Mouse (Mus musculus) T-cell, adult 2 months (primary cell): Measurements from ENCODE around the gene Ptpn11.

Experiments
- DNase-seq: peaks from one replicate; pipeline ENCODE4 v3.0.0; 2022; ENCODE audit warnings: low spot score

The Ptpn11 gene

DNA sequence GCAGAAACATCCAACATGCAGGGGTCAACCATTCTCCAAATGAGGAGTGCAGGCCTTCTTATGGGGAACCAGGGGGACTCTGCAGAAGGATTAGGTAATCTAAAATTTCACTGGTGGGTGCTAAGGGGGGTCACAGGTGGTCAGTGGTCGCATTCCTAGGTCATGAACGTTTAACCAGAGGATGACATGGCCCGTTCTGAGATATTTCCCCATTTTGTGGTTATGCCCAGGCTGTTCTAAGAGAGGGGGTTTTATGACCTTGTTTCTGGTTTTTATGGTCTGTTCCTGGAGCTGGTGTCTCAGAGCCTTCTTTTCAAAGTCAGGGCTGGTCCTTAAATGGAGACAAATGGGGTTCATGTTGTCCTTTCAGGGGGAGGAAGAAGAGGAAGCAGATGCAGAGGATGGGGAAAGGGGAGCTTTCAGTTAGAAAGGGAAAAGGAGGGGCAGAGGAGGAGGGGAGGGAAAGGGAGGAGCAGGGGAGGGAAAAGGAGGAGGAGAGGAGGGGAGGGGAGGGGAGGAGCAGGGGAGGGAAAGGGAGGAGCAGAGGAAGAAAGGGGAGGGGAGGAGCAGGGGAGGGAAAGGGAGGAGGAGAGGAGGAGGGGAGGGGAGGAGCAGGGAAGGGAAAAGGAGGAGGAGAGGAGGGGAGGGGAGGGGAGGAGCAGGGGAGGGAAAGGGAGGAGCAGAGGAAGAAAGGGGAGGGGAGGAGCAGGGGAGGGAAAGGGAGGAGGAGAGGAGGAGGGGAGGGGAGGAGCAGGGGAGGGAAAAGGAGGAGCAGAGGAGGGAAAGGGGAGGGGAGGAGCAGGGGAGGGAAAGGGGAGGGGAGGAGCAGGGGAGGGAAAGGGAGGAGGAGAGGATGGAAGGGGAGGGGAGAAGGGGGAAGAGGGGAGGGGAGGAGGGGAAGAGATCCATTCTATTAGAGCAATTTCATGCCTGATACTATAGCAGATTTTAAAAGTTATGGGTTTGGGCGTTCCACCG, 66.7 kb downstream of the Ptpn11 start:
- no peak for DNase-seq

- DNase-seq: no peak
Measured at GRCm38 (mm10) chr5:121123399-121123798, 67.8 kb downstream of the Ptpn11 start.

- DNase-seq: no peak
Measured at GRCm38 (mm10) chr5:121122577-121122976, 68.6 kb downstream of the Ptpn11 start.

- no peak for DNase-seq
Measured at GRCm38 (mm10) chr5:121122036-121122435, 69.2 kb downstream of the Ptpn11 start.

DNA sequence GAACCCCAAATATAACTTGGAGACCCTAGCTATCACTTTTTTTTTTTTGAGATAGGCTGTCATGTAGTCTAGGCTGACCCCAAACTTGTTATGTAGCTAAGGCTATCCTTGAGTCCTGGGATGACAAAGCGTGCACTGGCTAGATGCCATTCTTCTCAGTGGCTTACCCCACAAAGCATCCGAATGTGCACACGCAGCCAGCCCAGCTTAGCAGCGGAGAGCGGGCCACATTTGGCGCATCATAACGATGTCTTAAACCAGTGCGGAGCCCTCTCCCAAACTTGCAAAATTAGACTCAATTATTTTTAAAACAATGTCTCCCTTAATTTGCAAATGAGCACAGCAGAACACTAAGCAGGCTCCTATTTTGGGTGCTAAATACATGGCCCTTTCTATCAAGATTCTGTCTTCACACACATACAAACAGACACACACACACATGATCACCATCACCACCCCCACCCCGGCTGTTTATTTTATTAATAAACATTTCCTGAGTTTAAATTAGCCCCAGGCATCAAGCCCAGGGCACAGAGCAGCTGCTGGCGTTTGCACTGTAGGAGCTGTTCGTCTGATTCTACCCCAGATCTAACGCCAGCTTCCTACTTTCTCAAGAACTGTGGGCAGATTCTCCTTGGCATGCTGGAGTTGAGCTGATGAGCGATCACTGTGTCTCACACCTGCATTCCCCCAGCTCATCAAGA, 71.7 kb downstream of the Ptpn11 start:
- no peak for DNase-seq

DNA sequence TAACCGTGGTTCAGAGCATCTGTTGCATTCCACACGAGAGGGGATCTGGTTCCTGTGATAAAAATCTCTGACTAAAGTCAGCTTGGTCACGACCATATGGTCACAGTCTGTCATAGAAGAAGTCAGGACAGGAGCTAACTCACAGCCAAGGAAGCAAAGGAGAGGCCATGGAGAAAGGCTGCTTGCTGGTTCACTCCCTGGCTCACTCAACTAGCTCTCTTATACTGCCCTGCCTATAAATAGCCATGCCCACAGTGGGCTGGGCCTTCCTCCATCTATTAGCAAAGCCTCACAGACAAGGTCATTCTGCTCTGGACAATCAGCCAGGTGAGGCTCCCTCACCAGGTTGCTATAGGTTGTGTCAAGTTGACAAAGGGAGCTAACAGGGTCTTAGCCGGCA, 72.9 kb downstream of the Ptpn11 start:
- DNase-seq: no peak

DNA sequence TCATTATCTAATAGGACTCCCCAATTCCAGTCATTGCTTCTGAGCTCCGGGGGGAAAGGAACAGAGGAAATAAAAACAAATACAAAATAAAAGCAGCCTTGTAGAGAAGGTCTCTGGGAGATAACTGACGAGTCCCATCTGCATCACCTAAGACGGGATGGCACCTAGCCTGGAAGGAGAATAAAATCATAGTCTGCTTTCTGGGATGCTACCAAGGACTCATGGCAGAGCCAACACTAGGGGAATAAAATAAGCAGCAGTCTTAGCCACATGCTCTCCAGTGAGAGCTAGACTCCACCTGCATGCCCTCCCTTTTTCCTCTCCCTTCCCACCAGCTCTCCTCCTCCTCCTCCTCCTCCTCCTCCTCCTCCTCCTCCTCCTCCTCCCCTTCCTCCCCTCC, 74.3 kb downstream of the Ptpn11 start:
- no peak for DNase-seq

GRCm38 (mm10) chr5:121115391-121116157, 75.6 kb downstream of the Ptpn11 start:
- no peak for DNase-seq

DNA sequence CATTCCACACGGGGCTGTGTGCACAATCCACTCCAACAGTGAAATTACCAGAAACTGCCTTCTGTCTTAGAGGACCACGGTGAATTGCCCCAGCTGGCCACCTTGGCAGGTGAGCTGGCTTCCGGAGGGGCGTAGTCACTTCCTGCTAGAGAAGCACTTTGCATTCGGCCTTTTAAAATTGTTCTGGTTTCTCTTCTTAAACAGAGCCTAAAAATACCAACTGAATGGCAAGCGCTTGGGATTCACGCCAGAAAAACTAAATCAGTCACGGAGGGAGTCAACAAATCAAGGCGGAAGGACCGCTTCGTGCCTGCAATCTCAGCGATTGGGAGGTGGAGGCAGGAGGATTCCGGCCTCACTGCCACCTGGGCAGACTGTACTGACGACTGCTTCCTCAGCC, 77.0 kb downstream of the Ptpn11 start:
- DNase-seq: peak; percentile 28

DNA sequence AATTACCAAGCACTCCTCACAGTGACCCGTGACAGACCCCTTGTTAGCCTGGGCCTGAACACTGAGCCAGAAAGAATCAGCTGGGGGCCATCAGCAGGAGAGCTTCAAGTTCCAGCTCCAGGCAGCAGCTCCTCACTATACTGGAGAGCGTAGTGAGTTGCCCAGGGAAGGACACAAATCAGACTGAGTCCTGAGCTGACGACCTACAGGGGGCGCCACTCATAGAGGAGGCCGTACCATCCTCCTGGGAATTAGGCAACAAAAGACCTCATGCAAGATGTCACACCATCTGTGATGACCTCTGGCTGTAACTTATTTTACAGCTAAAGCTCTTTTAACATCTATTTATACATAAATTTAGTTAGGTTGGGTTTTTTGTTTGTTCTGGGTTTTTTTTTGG, 78.8 kb downstream of the Ptpn11 start:
- DNase-seq: no peak

DNA sequence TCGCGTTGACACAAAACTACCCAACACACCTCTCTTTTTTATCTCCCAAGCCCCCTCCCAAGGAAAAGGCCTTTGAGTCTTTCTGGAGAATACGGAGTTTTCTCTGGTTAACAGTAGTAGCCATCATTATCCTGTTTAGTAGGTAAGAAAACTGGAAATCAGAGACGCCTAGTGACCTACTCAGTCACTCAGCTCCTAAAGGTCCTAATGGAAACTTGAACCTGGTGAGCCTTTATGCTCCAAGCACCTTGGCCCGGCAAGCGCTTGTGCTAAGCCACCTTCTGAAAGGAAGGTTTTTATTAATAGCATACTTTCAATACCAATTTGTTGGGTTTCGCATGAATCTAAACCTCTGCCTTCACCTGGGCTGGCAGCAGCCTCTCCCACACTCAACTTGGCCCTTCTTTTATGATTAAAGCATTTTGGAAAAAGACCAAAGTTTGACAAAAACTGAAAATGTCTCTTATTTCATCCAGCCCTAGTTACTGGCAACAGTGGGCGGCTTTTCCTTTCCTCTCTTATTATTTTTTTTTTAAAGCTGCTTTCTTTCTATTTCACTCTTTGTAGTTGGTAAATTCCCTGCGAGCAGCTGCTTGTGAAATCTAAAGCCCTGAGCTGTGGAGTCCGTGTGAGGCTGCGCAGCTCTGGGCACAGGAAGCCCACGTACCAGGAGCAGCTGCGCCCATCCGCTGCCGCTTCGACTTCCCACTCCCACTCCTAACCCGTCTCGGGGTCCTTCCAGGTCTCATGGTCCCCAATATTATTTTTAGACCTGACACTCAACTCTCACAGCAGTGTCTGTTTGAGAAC, 79.9 kb downstream of the Ptpn11 start:
- peak; percentile 37 for DNase-seq

- no peak for DNase-seq
Measured at GRCm38 (mm10) chr5:121109185-121109584, 82.0 kb downstream of the Ptpn11 start.

GRCm38 (mm10) chr5:121106913-121107312, 84.3 kb downstream of the Ptpn11 start:
- DNase-seq: peak; percentile 90

DNA sequence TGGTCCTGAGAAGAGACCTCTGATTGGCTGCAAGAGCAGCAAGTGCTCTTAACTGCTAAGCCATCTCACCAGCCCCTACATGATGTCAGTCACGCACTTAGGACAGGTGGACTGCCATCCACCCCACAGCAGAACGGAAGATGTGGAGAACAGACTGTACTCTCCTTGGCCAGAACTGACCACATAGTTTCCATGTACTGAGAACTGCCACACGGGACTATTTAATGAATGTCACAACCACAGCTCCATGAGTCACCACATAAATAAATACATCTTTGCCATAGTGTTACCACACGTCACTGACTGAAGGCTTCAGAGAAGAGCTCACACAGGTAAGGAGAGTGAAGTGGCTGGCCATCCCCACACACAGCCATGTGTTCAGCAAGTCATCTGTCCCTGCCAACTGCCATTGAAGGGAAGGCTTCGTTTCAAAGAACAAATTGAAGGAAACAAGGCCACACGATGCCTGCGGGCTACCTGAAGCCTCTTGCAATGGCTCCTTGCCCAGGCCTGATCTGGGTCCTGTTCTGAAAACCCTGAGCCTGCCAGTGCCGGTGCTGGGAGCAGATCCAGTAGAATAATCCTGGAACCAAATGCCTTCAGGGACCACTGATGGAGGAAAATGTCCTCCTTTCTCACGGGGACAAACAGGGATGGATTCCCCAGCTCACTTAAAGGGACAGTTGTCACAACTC, 90.2 kb downstream of the Ptpn11 start:
- no peak for DNase-seq

DNA sequence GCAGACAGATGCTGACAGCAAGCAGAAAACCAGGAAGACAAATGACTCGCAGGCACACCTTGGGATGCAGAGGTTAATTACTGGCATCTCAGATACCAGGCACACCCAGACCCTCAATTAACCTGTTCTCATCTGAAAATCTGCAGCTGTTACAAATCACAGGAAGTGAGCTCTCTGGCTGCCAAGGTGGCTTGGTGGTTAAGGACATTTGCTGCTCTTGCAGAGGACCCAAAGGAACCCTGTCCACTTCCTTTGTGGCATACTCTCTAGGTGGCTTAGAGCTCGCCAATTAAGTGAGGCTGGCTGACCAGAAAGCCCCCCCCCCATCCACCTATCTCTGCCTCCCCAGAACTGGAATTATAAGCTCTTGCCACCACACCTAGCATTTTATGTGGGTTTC, 91.1 kb downstream of the Ptpn11 start:
- DNase-seq: no peak

DNA sequence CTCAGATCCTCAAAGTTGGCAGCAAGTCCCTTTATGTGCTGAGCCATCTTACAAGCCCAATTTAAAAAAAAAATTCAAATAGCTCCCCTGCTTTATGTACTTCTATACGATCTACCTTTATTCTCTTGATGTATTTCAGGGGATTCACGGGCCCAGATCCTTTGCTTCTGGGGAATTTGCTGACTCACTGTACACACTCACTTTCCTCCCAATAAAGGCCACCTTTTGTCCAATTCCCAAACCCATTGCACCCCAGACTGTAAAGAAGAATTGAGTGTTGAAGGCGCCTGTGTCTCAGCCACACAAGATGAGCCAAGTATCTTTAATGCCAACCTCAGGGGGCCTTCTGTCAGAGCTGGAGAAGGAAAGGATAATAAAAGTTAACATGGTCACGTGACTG, 93.2 kb downstream of the Ptpn11 start:
- DNase-seq: no peak

DNA sequence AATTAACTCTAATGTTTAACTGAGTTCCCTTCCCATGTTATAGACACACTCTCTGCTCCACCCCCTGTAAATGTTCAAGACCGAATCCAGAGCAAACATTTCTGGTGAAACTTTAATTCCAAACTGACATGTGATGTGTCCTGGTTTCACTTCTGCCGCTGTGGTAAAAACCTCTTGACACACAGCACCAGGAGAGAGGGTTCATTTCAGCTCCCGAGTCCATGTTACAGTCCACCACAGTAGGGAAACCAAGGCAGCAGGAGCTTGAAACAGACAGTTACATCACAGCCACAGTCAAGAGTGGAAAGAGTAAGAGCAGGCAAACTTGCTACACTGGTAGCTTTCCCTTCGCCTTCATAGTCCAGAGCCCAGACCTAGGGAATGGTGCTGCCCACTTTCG, 94.5 kb downstream of the Ptpn11 start:
- DNase-seq: no peak

- DNase-seq: no peak
Measured at GRCm38 (mm10) chr5:121093281-121093680, 97.9 kb downstream of the Ptpn11 start.

DNA sequence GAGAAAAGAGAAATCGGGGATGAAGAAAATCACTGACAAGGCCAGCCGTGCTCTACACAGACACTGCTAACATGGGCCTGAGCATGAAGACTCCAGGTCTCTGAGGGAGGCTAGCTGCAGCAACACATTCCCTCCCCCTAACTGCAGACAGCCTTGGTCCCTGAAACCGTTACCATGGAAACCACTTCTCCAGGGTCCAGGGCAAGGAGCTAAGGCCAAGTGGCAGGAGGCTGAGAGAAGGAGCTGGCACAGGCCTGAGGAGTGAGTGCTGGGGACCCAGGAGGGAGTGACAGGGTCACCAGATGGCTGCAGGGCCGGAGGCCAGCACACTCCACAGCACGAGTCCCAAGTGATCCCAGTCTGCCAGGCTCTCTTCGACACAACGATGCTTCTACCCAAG, 101.5 kb downstream of the Ptpn11 start:
- DNase-seq: no peak

- no peak for DNase-seq
Measured at GRCm38 (mm10) chr5:121087733-121088132, 103.5 kb downstream of the Ptpn11 start.

DNA sequence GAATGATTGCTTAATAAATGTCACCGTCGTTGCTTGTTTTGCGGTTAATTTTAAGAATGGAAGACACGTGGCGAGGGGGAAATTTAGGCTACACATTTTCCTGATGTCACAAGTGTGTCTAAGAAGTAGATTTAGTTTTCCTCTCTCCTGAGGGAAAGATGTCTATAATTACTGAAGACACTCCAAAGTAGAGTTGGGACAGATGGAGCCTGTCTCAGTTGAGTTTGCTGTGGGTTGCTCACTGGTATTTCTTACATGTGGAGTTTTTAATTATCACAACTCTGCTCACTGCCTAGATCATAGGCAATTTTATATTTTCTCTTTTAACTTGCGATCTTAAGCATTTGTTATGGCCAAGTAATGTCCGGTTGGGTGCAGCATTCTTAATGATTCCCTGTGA, 108.6 kb downstream of the Ptpn11 start:
- no peak for DNase-seq
